Comparison of ENCODE assay signal across 12 mouse cellular contexts in genomic region chr3:109932261-109932660, GRCm38 (mm10).
DNase-seq lines count a peak whose midpoint lies in the region; ATAC-seq and TF ChIP-seq lines count a peak whose summit lies in the region.
"Had no signal": no experiment of that assay in that cellular context is flagged by ENCODE, and none has a peak within 500 bp of the region (broad histone marks: within the 10 kb centered on the region; RNA-seq: fewer than 3 reads in every experiment).

No protein-coding gene starts in this region.

- H3K27ac ChIP-seq in forebrain, embryonic 13.5 days: no peak overlapping the region
- H3K27ac ChIP-seq in forebrain, embryonic 10.5 days: no peak overlapping the region
- no peak overlapping the region for H3K27ac ChIP-seq in heart, embryonic 14.5 days (replicated peaks in 1 of 2; ENCODE audit: control insufficient read depth in 1 of 2, insufficient read depth in 1 of 2, low read depth in 2 of 2, low read length in 2 of 2)
- no peak overlapping the region for H3K27ac ChIP-seq in kidney, embryonic 15.5 days
- H3K27ac ChIP-seq: liver, embryonic 13.5 days had no signal

- H3K4me3 ChIP-seq in forebrain, embryonic 13.5 days: no peak overlapping the region
- H3K4me3 ChIP-seq in forebrain, embryonic 10.5 days: no peak overlapping the region
- no peak overlapping the region for H3K4me3 ChIP-seq in lung, adult 2 months (replicated peaks; ENCODE audit: extremely low read depth, low read depth, low read length)
- no peak overlapping the region for H3K4me3 ChIP-seq in heart, embryonic 14.5 days (ENCODE audit: control insufficient read depth in 1 of 2, insufficient read depth in 1 of 2, low read depth in 1 of 2, low read length in 2 of 2)
- H3K4me3 ChIP-seq in kidney, embryonic 15.5 days (replicated peaks): no peak overlapping the region
- H3K4me3 ChIP-seq: erythroblast, embryonic 14.5 days; liver, embryonic 13.5 days had no signal

- no peaks in the 10 kb centered on the region for H3K36me3 ChIP-seq in forebrain, embryonic 13.5 days (ENCODE audit: poor library complexity, severe bottlenecking)
- H3K36me3 ChIP-seq in forebrain, embryonic 10.5 days (replicated peaks): no peaks in the 10 kb centered on the region
- H3K36me3 ChIP-seq in heart, embryonic 14.5 days (ENCODE audit: control insufficient read depth, insufficient read depth, low read length): no peaks in the 10 kb centered on the region
- no peaks in the 10 kb centered on the region for H3K36me3 ChIP-seq in kidney, embryonic 15.5 days
- H3K36me3 ChIP-seq: liver, embryonic 13.5 days had no signal

- ATAC-seq in forebrain, embryonic 13.5 days: 0 out of 2 replicates have a peak, but pooled peaks have one; percentile 19
- ATAC-seq in heart, embryonic 14.5 days (ENCODE audit: insufficient number of reproducible peaks, insufficient read depth, low FRiP score, low read depth): no peak
- no peak for ATAC-seq in kidney, embryonic 15.5 days (replicated peaks; ENCODE audit: low FRiP score)
- ATAC-seq: intestine, postnatal 0 days had no signal

- no peak overlapping the region for H3K9ac ChIP-seq in forebrain, embryonic 13.5 days
- no peak overlapping the region for H3K9ac ChIP-seq in heart, embryonic 14.5 days (ENCODE audit: low read length)
- no peak overlapping the region for H3K9ac ChIP-seq in kidney, embryonic 15.5 days
- H3K9ac ChIP-seq: liver, embryonic 13.5 days had no signal

- H3K27me3 ChIP-seq in forebrain, embryonic 13.5 days: no peaks in the 10 kb centered on the region
- H3K27me3 ChIP-seq in forebrain, embryonic 10.5 days (ENCODE audit: poor library complexity, severe bottlenecking): no peaks in the 10 kb centered on the region
- no peaks in the 10 kb centered on the region for H3K27me3 ChIP-seq in heart, embryonic 14.5 days (ENCODE audit: control insufficient read depth, insufficient read depth, low read length)
- H3K27me3 ChIP-seq in kidney, embryonic 15.5 days: no peaks in the 10 kb centered on the region
- H3K27me3 ChIP-seq: liver, embryonic 13.5 days had no signal

- H3K4me1 ChIP-seq in forebrain, embryonic 13.5 days: no peaks in the 10 kb centered on the region
- H3K4me1 ChIP-seq in forebrain, embryonic 10.5 days: no peaks in the 10 kb centered on the region
- no peaks in the 10 kb centered on the region for H3K4me1 ChIP-seq in lung, adult 2 months (ENCODE audit: control insufficient read depth, insufficient read depth, low read length)
- H3K4me1 ChIP-seq in heart, embryonic 14.5 days (ENCODE audit: control insufficient read depth in 2 of 2, insufficient read depth in 2 of 2, low read length in 2 of 2): peaks cover 0 to 3% of the 10 kb centered on the region in 2 experiments; a peak in 2 of 4 replicates
- H3K4me1 ChIP-seq in kidney, embryonic 15.5 days: no peaks in the 10 kb centered on the region
- H3K4me1 ChIP-seq: liver, embryonic 13.5 days had no signal

- TF ChIP-seq CTCF in lung, adult 2 months (IDR thresholded peaks at IDR 0.05; ENCODE audit: insufficient read depth, low read length): no peak

- H3K4me2 ChIP-seq in forebrain, embryonic 13.5 days: no peak overlapping the region
- H3K4me2 ChIP-seq in heart, embryonic 14.5 days (ENCODE audit: low read length): 0 out of 2 replicates have a peak overlapping the region, but pooled peaks have one; percentile 11
- H3K4me2 ChIP-seq in kidney, embryonic 15.5 days: no peak overlapping the region
- H3K4me2 ChIP-seq: liver, embryonic 13.5 days had no signal

- no peak for DNase-seq in forebrain, embryonic 10.5 days (ENCODE audit: extremely low spot score, low spot score)
- DNase-seq in lung, postnatal 36 days: peak; percentile 13
- DNase-seq in lung, adult 2 months: no peak
- DNase-seq in left cerebral cortex, postnatal 36 days (ENCODE audit: low spot score in 2 of 2): peak; percentile 41
- no peak for DNase-seq in kidney, adult 8-10 months
- DNase-seq: liver, embryonic 13.5 days; spleen, adult 18-20 months had no signal

- intact Hi-C loops in left cerebral cortex, postnatal 36 days (cut with DNase I): no loop called here

- TF ChIP-seq POLR2A in lung, adult 2 months (IDR thresholded peaks at IDR 0.05; ENCODE audit: borderline replicate concordance, extremely low read depth, low read depth, low read length): no peak

- 83% methylated on average over 8 of the region's 8 CpGs for WGBS in forebrain, embryonic 13.5 days
- 91% methylated on average over 8 of the region's 8 CpGs for WGBS in forebrain, embryonic 10.5 days
- 40% methylated on average over 8 of the region's 8 CpGs for WGBS in lung, adult 2 months
- 31% methylated on average over 8 of the region's 8 CpGs for WGBS in heart, embryonic 14.5 days
- WGBS in kidney, embryonic 15.5 days: 76% methylated on average over 8 of the region's 8 CpGs

- H3K9me3 ChIP-seq in forebrain, embryonic 13.5 days (replicated peaks): no peaks in the 10 kb centered on the region
- no peaks in the 10 kb centered on the region for H3K9me3 ChIP-seq in forebrain, embryonic 10.5 days
- H3K9me3 ChIP-seq in heart, embryonic 14.5 days (ENCODE audit: control insufficient read depth, low read length): no peaks in the 10 kb centered on the region
- no peaks in the 10 kb centered on the region for H3K9me3 ChIP-seq in kidney, embryonic 15.5 days (replicated peaks)
- H3K9me3 ChIP-seq: liver, embryonic 13.5 days had no signal

Comparison
In these comparisons a context has a peak if more than half of its experiments do, and no peak if none do; other contexts are left out.
1. DNase-seq: peak in lung, postnatal 36 days (single experiment) and left cerebral cortex, postnatal 36 days (2 of 2); none in forebrain, embryonic 10.5 days (single experiment), lung, adult 2 months (single experiment) and kidney, adult 8-10 months (0 of 2).